Mouse (Mus musculus) retina, postnatal 7 days (tissue): ENCODE data around the gene Gm5741.
"Not testable (repeated sequence)": the region's sequence is repeated elsewhere in the genome, so short reads cannot be mapped to it uniquely, and the experiment has no call there.

Experiments
- DNase-seq: peaks from one replicate; pipeline ENCODE4 v3.0.0-alpha.2; 2012; ENCODE audit warnings: low read depth, low spot score

Gm5741 gene

GRCm38 (mm10) chr8:85067982-85068381 is at the start of gene Gm5741:
TSS of gene Gm5741 (minus strand) at chr8:85067982.
- DNase-seq: no peak

GRCm38 (mm10) chr8:85116984-85117383 is 49.2 kb upstream of the Gm5741 start:
- no peak for DNase-seq

- DNase-seq: no peak
These were observed 47.7 kb upstream of the Gm5741 start for GRCm38 (mm10) chr8:85115501-85115900.

DNA sequence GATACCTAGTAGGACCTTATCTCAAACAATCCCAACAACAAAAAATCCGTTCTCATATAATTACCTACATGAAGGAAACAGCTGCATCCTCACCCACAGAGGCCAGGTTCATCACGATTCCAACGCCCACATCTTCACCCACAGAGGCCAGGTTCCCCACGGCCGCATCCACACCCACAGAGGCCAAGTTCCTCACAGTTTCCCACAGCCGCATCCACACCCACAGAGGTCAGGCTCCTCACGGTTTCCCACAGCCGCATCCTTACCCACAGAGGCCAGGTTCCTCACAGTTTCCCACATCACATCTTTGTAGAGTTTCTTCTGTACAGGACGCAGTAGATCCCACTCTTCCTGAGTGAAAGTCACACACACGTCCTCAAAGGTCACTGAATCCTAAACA is 45.5 kb upstream of the Gm5741 start:
- DNase-seq: no peak

DNA sequence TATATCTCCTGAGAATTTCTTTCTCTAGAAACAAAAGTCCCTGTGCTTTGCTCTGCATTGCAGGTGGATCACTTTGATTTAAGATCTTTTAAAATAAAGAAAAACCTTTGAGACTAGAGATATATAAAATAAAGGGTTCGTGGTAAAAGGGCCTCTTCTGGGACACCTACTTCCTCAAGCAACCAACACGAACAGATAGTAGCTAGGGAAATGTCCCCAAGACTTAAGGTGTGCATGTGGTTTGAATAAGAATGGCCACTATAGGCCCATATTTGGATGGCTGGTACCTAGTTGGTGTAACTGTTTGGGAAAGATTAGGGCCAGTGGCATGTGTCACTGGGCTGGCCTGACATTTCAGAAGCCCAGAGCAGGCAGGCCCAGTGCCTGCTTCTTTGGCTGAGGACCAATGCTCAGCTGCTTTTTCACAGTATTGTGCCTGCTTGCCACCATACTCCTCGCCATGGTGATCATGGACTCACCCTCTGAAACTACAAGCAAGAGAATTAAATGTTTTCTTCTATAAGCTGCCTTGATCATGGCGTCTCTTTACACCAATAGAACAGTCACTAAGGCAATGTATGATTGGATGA is 32.4 kb upstream of the Gm5741 start:
- no peak for DNase-seq

DNA sequence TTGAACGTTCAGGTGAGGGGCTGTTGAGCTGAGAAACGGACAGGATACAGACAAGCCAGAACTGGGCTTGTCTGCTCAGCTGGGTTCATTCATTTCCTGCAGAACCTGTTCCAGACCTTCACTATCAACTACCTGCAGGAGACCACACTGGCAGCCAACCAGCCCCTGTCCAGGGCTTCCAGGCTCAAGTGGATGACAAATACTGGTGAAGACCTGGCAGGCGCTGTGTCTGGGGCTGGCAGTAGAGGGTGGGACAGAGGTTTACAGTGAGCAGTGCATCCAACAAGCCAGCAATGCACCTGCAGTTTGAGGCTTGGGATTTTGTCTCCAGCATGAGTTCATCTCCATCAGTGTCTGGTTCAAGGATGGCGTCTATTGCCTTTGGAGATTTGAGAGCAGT is 29.1 kb upstream of the Gm5741 start:
- DNase-seq: no peak

- DNase-seq: no peak
These were observed 28.4 kb upstream of the Gm5741 start for GRCm38 (mm10) chr8:85096196-85096595.

- no peak for DNase-seq
These were observed 27.8 kb upstream of the Gm5741 start for GRCm38 (mm10) chr8:85095566-85095965.

GRCm38 (mm10) chr8:85095051-85095450 is 27.3 kb upstream of the Gm5741 start:
- no peak for DNase-seq

DNA sequence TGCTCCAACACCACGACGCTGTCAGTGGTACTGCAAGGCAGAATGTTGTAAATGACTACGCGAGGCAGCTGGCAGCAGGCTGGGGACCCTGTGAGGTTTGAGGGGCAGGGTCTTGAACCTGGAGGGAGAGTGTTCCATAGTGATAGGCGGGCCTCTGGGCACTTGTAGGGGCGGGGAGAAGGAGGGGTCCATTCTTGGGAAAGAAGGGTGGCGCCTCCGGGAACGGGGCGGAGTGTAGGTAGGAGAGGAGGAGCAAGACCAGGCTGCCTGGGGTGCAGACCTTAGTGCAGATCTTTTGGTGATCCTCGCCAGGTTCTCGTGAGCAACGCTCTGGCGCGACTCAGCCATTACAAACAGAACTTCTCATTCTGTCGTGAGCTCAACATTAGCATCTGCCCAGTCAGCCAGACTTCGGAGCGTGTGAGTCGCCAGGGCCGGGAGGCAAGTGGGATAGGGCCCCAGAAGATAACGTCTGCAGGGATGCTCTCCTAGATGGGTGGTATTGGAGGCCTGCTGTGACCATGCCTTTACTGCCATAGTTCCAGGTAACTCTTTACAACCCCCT is 23.8 kb upstream of the Gm5741 start:
- no peak for DNase-seq

- DNase-seq: no peak
These were observed 23.1 kb upstream of the Gm5741 start for GRCm38 (mm10) chr8:85090856-85091255.

DNA sequence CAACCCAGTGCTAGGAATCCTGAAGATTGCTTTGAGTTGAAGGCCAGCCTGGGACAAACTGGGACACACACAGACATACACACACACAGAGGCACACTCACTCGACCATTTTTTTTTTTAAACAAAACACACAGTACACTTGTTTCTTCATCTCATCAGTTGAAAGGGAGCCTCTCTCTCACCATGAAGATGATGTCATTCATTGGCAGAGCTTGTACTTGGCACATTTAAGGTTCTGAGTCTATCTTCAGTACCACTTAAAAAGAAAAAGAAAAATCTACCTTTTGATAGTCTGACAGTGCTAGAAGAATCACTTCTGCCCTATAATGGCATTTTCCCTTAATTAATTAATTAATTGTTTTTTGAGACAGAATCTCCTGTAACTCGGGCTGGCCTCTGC is 21.0 kb upstream of the Gm5741 start:
- no peak for DNase-seq

DNA sequence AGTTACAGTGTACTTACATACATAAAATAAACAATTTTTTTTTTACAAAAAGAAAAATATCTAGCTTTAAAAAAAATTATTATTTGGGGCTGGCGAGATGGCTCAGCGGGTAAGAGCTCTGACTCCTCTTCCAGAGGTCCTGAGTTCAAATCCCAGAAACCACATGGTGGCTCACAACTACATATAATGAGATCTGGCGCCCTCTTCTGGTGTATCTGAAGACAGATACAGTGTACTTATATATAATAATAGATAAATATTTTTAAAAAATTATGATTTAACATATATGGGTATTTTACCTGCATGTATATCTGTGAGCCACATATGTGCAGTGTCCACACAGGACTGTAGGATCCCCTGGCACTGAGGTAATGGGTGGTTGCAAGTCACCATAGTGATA is 18.5 kb upstream of the Gm5741 start:
- DNase-seq: no peak

DNA sequence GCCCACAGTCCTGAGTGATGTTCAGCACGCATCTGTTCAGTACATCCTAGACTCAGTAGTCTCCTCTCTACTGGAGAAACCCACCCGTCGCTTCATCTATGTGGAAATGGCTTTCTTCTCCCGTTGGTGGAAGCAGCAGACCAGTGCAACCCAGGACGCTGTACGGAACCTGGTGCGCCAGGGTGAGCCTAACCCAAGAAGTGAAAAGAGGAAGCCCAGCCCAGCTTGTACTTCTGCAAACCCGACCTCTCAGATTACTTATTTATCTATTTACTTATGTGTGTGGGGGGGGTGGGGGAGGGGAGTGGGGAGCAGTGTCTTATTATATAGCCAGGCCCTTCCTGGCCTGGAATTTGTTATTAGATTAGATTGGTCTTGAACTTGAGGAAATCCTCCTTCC is 16.9 kb upstream of the Gm5741 start:
- no peak for DNase-seq

- DNase-seq: peak; percentile 66
These were observed 15.5 kb upstream of the Gm5741 start, which contains the start of gene Man2b1 for GRCm38 (mm10) chr8:85083108-85083813. TSS of gene Man2b1 (plus strand) at chr8:85083270.

GRCm38 (mm10) chr8:85082169-85082568 is 14.4 kb upstream of the Gm5741 start:
- DNase-seq: not testable (repeated sequence)

- no peak for DNase-seq
These were observed 13.4 kb upstream of the Gm5741 start, which contains the start of gene Wdr83 for GRCm38 (mm10) chr8:85081216-85081555. TSS of gene Wdr83 (minus strand) at chr8:85081306.

DNA sequence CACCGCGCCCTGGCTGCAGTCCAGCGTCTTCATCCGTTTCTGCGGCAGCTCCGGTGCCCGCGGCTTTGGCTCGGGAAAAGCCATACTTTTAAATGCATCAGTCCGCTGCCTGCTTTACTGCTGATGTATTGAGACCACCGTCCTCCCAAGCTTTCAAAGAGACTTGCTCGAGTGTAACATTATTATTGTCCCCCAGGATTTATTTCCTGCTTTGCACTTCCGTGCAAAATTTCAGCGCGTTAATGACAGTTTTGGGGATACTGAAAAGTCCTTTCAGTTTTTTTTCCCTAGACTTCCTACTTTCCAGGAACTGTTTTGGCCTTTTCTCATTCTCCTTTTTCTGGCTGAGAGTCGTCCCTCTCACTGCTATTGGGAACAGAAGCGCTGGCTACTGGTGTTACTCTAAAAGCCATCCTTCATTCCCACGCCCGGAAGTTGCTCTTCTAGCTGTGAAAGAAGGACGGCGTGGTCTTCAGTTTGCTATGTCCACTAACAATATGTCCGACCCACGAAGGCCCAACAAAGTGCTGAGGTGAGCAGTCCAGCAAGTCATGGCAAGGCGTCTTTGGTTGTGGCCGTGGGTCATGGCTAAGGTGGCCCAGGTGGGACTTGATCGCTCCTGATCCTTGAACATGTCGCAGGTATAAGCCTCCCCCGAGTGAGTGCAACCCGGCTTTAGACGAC is 12.9 kb upstream of the Gm5741 start, which contains the start of gene Wdr83os:
TSS of gene Wdr83os (plus strand) at position 209 of the 684 bp plus-strand sequence.
- DNase-seq: peak; percentile 67

DNA sequence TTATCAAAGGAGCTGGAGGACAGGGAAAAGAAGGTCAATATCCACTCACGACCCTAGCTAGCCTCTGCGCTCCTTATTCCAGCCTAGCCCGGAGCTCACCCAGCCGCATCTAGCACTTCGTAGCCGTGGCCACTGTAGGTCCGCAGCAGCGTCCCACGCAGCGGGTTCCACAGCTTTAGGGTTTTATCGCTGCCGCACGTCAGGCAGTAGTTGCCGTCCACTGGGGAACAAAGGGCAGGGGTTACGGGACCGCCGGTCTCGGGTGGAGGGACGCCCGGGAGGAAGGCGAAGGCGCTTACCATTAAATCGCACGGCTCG is 12.4 kb upstream of the Gm5741 start:
- no peak for DNase-seq

- peak; percentile 73 for DNase-seq
These were observed 9.2 kb upstream of the Gm5741 start for GRCm38 (mm10) chr8:85076993-85077392.

DNA sequence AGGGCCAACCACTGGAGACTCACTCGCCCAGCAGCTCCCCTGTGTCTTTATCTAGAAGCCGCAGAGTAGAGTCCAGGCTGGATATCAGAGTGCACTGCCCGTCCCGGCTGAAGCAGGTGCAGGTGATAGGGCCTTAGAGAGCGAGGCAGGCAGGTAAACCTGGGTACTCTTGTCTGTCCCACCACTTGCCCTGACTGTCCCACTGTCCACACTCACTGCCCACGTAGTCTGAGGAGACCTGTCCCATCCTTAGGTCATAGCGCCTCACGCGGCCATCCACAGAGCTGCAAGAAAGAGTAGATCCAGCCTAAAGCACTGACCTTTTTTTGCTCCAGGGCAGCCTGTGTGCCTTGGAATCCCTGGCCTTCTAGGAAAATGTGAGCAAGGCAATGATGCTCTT is 8.2 kb upstream of the Gm5741 start:
- no peak for DNase-seq

GRCm38 (mm10) chr8:85074617-85075016 is 6.8 kb upstream of the Gm5741 start:
- DNase-seq: no peak

DNA sequence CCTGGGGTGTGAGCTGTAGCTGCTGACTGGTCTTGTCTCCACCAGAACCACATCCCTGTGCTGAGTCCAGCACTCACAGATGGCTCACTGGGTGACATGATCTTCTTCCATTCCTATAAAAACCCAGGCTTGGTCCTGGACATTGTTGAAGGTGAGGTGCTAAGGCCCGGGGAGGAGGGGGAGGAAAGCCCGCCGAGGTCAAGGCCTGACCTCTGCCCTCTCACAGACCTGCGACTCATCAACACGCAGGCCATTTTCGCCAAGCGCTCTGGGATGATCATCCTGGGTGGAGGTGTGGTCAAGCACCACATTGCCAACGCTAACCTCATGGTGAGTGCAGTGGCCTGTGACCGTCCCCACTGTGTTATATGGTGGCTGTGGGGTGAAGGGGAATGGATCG is 6.4 kb upstream of the Gm5741 start:
- no peak for DNase-seq
